25 mouse cellular contexts compared by ENCODE assay signal in the genomic region with DNA sequence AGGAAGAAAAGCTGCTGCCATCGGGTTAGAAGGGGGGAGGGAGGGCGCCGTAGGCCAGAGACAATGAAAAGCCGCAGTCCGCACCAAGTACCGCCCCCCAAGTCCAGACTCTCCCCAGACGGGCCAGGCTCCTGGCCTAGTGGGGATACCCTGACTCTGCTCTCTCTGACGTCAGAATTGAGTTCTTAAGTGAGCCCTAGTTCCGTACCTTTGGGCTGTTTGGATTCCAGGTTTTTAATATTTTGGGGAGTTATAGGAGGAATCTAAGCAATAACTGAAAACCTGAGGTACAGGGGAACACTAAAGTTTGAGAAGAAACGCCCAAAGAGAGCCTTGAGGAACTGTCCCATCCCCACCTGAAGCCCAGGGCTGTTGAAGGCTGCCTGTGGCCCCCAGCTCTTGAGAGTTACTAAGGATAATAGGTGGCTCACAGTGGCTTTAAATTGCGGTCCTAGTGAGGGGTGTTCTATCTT. TPM values are rescaled to one million over a fixed set of nuclear protein-coding genes. Genes with fewer than 3 reads are reported as not detected.
A peak's percentile ranks its signal among the peaks of the same experiment; 100 is the strongest.
DNase-seq lines count a peak whose midpoint lies in the region; ATAC-seq lines count a peak whose summit lies in the region.
"Had no signal": no experiment of that assay in that cellular context is flagged by ENCODE, and none has a peak within 500 bp of the region (broad histone marks: within the 10 kb centered on the region; RNA-seq: fewer than 3 reads in every experiment).

No protein-coding gene starts in this region.

- H3K4me3 ChIP-seq in midbrain, embryonic 10.5 days, result no peak overlapping the region
- H3K4me3 ChIP-seq in midbrain, embryonic 16.5 days (ENCODE audit: low read depth, low read length), result no peak overlapping the region
- H3K4me3 ChIP-seq in embryonic facial prominence, embryonic 10.5 days, result no peak overlapping the region
- H3K4me3 ChIP-seq in limb, embryonic 12.5 days (replicated peaks), result no peak overlapping the region
- H3K4me3 ChIP-seq: forebrain, embryonic 10.5 days; heart, adult 2 months; heart, embryonic 13.5 days; left cerebral cortex, adult 2 months; lung, embryonic 15.5 days had no signal

- H3K9me3 ChIP-seq in midbrain, embryonic 10.5 days (replicated peaks), result no peaks in the 10 kb centered on the region
- H3K9me3 ChIP-seq in midbrain, embryonic 16.5 days (replicated peaks; ENCODE audit: control insufficient read depth, low read length, poor library complexity, severe bottlenecking), result no peaks in the 10 kb centered on the region
- no peaks in the 10 kb centered on the region for H3K9me3 ChIP-seq in embryonic facial prominence, embryonic 10.5 days
- H3K9me3 ChIP-seq in limb, embryonic 12.5 days, result no peaks in the 10 kb centered on the region
- H3K9me3 ChIP-seq: forebrain, embryonic 10.5 days; heart, embryonic 13.5 days; lung, embryonic 15.5 days had no signal

- no peak overlapping the region for H3K4me2 ChIP-seq in midbrain, embryonic 16.5 days (ENCODE audit: low read length)
- H3K4me2 ChIP-seq in limb, embryonic 12.5 days, result peak overlapping the region; percentile 35; the same call in 1 of the 2 replicates
- H3K4me2 ChIP-seq: heart, embryonic 13.5 days; hindbrain, embryonic 14.5 days; lung, embryonic 15.5 days had no signal

- no peak overlapping the region for H3K9ac ChIP-seq in midbrain, embryonic 16.5 days (ENCODE audit: low read depth, low read length)
- no peak overlapping the region for H3K9ac ChIP-seq in limb, embryonic 12.5 days (replicated peaks)
- H3K9ac ChIP-seq: heart, embryonic 13.5 days; hindbrain, embryonic 14.5 days; liver, embryonic 14.5 days; lung, embryonic 15.5 days had no signal

- H3K27ac ChIP-seq in midbrain, embryonic 10.5 days (replicated peaks), result no peak overlapping the region
- H3K27ac ChIP-seq in midbrain, embryonic 16.5 days (ENCODE audit: low read length), result no peak overlapping the region
- H3K27ac ChIP-seq in embryonic facial prominence, embryonic 10.5 days (replicated peaks), result no peak overlapping the region
- no peak overlapping the region for H3K27ac ChIP-seq in limb, embryonic 12.5 days
- H3K27ac ChIP-seq: forebrain, embryonic 10.5 days; heart, adult 2 months; heart, embryonic 13.5 days; hindbrain, embryonic 14.5 days; kidney, postnatal 0 days; left cerebral cortex, adult 2 months; liver, embryonic 14.5 days; lung, embryonic 15.5 days had no signal

- peak; percentile 90 for DNase-seq in heart, adult 11 months
- DNase-seq in heart, postnatal 36 days, result no peak
- DNase-seq in midbrain, embryonic 10.5 days (ENCODE audit: low spot score), result peak; percentile 39
- peak; percentile 42 for DNase-seq in embryonic facial prominence, embryonic 10.5 days (ENCODE audit: low spot score)
- DNase-seq in lung, postnatal 4 days, result no peak
- DNase-seq in thymus, postnatal 0 days (ENCODE audit: low spot score), result no peak
- DNase-seq: adrenal gland, postnatal 36 days; cerebellum, adult 9-11 months; gastrocnemius, postnatal 25 days; heart, adult 2 months; heart, postnatal 14 days; kidney, adult 18-20 months; lung, postnatal 36 days; right cerebral cortex, postnatal 4 days; thymus, postnatal 25 days had no signal

- intact Hi-C loops in heart, postnatal 36 days (cut with DNase I), result loop anchor here (10.0 kb wide), 1 partner anchor 691 kb away; a partner anchor contains a TSS

- no peak for ATAC-seq in midbrain, embryonic 16.5 days
- ATAC-seq in limb, embryonic 12.5 days (ENCODE audit: insufficient number of reproducible peaks, insufficient read depth, low FRiP score, low TSS enrichment, low read depth), result no peak; the same call in 1 of the 2 replicates
- ATAC-seq: forebrain, embryonic 16.5 days had no signal

- H3K27me3 ChIP-seq in midbrain, embryonic 10.5 days (ENCODE audit: low read depth, poor library complexity, severe bottlenecking), result peaks cover 100% of the 10 kb centered on the region
- peaks cover 70% of the 10 kb centered on the region for H3K27me3 ChIP-seq in midbrain, embryonic 16.5 days (ENCODE audit: control insufficient read depth, insufficient read depth, low read depth, low read length)
- peaks cover 100% of the 10 kb centered on the region for H3K27me3 ChIP-seq in embryonic facial prominence, embryonic 10.5 days (replicated peaks; ENCODE audit: low read depth, poor library complexity, severe bottlenecking)
- peaks cover 100% of the 10 kb centered on the region for H3K27me3 ChIP-seq in limb, embryonic 12.5 days

- no peaks in the 10 kb centered on the region for H3K36me3 ChIP-seq in midbrain, embryonic 10.5 days
- no peaks in the 10 kb centered on the region for H3K36me3 ChIP-seq in midbrain, embryonic 16.5 days (ENCODE audit: control insufficient read depth, insufficient read depth, low read length)
- no peaks in the 10 kb centered on the region for H3K36me3 ChIP-seq in embryonic facial prominence, embryonic 10.5 days (replicated peaks)
- no peaks in the 10 kb centered on the region for H3K36me3 ChIP-seq in limb, embryonic 12.5 days
- H3K36me3 ChIP-seq: forebrain, embryonic 10.5 days; heart, embryonic 13.5 days had no signal

- 2% methylated on average over 11 of the region's 11 CpGs for WGBS in midbrain, embryonic 10.5 days
- 4% methylated on average over 11 of the region's 11 CpGs for WGBS in midbrain, embryonic 16.5 days
- under 1% methylated on average over 11 of the region's 11 CpGs for WGBS in embryonic facial prominence, embryonic 10.5 days
- WGBS in limb, embryonic 12.5 days, result 5% methylated on average over 11 of the region's 11 CpGs

- peaks cover 13% of the 10 kb centered on the region for H3K4me1 ChIP-seq in midbrain, embryonic 10.5 days
- peaks cover 6% of the 10 kb centered on the region; the same call in 1 of the 2 replicates for H3K4me1 ChIP-seq in midbrain, embryonic 16.5 days (ENCODE audit: control insufficient read depth, insufficient read depth, low read length)
- peaks cover 12% of the 10 kb centered on the region for H3K4me1 ChIP-seq in embryonic facial prominence, embryonic 10.5 days
- peaks cover 39% of the 10 kb centered on the region for H3K4me1 ChIP-seq in limb, embryonic 12.5 days (replicated peaks)

RNA-seq across cellular contexts. Expression of a gene that starts 7.1 kb away (rescaled TPM):
- total RNA-seq in heart, postnatal 36 days (2021), result 10 to 100 TPM in 1 of 2 experiments, 1 to 10 TPM in 1; 9.9 to 14.5 TPM
- polyA plus RNA-seq in midbrain, embryonic 10.5 days (2016; fragmentation: Nextera tagmentation; extraction: Ambion mirVana), result 2.5 and 4.8 TPM in 2 replicates
- 1.1 and 1.2 TPM in 2 replicates for polyA plus RNA-seq in midbrain, embryonic 16.5 days (2015; fragmentation: Nextera tagmentation; extraction: Ambion mirVana)
- polyA plus RNA-seq in embryonic facial prominence, embryonic 10.5 days (2016; fragmentation: Nextera tagmentation; extraction: Ambion mirVana), result 5.8 and 7.7 TPM in 2 replicates
- polyA plus RNA-seq in limb, embryonic 12.5 days (2016; fragmentation: Nextera tagmentation; extraction: Ambion mirVana), result 24.1 and 26.8 TPM in 2 replicates
- polyA plus RNA-seq in thymus, postnatal 0 days (2015; fragmentation: Nextera tagmentation; extraction: Ambion mirVana), result 5.4 and 5.8 TPM in 2 replicates

Comparison
In these comparisons a context has a peak if more than half of its experiments do, and no peak if none do; other contexts are left out.
1. DNase-seq: peak in heart, adult 11 months (single experiment), midbrain, embryonic 10.5 days (single experiment) and embryonic facial prominence, embryonic 10.5 days (single experiment); none in heart, postnatal 36 days (0 of 2), lung, postnatal 4 days (0 of 2) and thymus, postnatal 0 days (single experiment).